Mouse (Mus musculus) right cerebral cortex, postnatal 36 days (tissue): ENCODE measurements around the gene Kiz.

Experiments used
- DNase-seq, 2 experiments: peaks; one replicate each; pipeline ENCODE4 v3.0.0; 2022; ENCODE audit warnings: low spot score in 2 of 2, mixed read lengths in 1 of 2

Gene Kiz

GRCm38 (mm10) chr2:146975453-146976028 is 119.9 kb downstream of the Kiz start:
- DNase-seq, result no peak

- DNase-seq, result no peak
Observed at GRCm38 (mm10) chr2:146982786-146983185, 127.1 kb downstream of the Kiz start.

- no peak for DNase-seq
Observed at GRCm38 (mm10) chr2:146984831-146985230, 129.2 kb downstream of the Kiz start.

- DNase-seq, result no peak
Observed at GRCm38 (mm10) chr2:146985807-146986206, 130.1 kb downstream of the Kiz start.

GRCm38 (mm10) chr2:146986429-146986828 is 130.8 kb downstream of the Kiz start:
- DNase-seq, result no peak

GRCm38 (mm10) chr2:147007265-147007664 is 151.6 kb downstream of the Kiz start:
- DNase-seq, result no peak

- no peak for DNase-seq
Observed at GRCm38 (mm10) chr2:147009084-147009483, 153.4 kb downstream of the Kiz start.

GRCm38 (mm10) chr2:147010141-147010540 is 154.5 kb downstream of the Kiz start:
- no peak for DNase-seq

- no peak for DNase-seq
Observed at GRCm38 (mm10) chr2:147010952-147011351, 155.3 kb downstream of the Kiz start.

- no peak for DNase-seq
Observed at GRCm38 (mm10) chr2:147011474-147012140, 155.9 kb downstream of the Kiz start.

GRCm38 (mm10) chr2:147012141-147012622 is 156.5 kb downstream of the Kiz start:
- no peak for DNase-seq

GRCm38 (mm10) chr2:147012623-147013184 is 157.0 kb downstream of the Kiz start, which contains the start of gene Xrn2:
Gene Xrn2 (plus strand): TSS chr2:147012996.
- DNase-seq, result peak; percentile 95 to 96

GRCm38 (mm10) chr2:147013194-147013969 is 157.7 kb downstream of the Kiz start:
- DNase-seq, result peak in 1 of 2 experiments; percentile 35

- DNase-seq, result no peak
Observed at GRCm38 (mm10) chr2:147014101-147014886, 158.6 kb downstream of the Kiz start.
